Mouse (Mus musculus) embryo, embryonic 9.5 days (tissue): ENCODE results near the gene Sstr2.
A peak's percentile ranks its signal among the peaks of the same experiment; 100 is the strongest.

Experiments
- DNase-seq: peaks from one replicate; pipeline ENCODE4 v3.0.0-alpha.2; 2017; ENCODE audit errors: extremely low spot score

The Sstr2 gene

DNA sequence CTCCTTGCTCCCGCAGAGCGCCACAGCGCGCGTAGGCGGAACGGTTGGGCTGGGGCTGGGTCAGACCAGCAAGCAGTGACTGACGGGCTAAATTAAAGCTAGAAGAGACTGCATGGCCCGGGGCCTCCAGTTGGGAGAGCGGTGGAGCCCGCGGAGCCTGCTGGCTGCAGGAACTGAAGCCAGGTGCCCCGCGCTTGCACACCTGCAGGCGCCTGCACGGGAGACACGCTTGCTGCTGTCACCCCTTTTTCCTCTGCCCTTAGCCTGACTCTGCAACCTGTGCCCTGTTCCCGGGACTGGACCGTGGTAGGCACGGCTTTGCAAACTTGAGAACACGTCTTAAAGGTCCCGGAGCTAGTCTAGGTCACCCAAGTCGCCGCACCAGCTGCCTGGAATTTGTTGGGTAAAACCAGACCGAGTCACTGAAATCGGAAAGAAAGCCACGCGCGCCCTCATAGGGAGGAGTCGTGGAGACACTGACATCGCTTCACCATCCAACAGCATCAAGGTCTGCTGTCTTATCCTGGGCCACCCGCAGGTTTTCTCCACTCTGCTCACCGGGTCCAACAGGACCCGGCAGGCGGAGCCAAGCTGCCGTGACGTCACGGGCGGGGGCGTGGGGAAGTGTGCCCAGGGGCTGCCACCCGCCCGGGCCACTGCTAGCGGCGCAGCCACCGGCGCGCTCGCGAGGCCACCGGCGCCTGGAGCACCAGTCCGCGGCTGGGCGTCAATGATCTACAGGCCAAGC is at the start of gene Sstr2:
Gene Sstr2 (plus strand): TSS at position 671 of the 748 bp plus-strand sequence.
- peak; percentile 69 for DNase-seq

DNA sequence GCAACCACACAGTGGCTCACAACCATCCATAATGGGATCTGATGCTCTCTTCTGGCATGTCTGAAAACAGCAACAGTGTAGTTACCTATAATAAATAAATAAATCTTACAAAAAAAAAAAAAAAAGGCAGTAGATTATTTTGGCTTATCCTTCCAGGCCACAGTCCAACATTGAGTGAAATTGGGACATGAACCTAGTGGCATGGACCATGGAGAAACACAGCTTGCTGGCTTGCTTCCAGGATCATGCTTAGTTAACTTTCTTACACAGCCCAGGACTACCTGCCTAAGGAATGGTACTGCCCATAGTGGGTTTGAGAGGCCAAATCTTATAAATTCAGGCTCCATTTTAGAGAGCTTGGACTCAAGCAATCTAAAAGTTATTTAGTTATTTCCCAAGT is 47.5 kb upstream of the Sstr2 start:
- no peak for DNase-seq

GRCm38 (mm10) chr11:113572641-113573040 is 46.5 kb upstream of the Sstr2 start:
- DNase-seq: no peak

- DNase-seq: no peak
These were observed 41.9 kb upstream of the Sstr2 start for GRCm38 (mm10) chr11:113577221-113577620.

- DNase-seq: no peak
These were observed 35.1 kb upstream of the Sstr2 start for GRCm38 (mm10) chr11:113583879-113584661.

DNA sequence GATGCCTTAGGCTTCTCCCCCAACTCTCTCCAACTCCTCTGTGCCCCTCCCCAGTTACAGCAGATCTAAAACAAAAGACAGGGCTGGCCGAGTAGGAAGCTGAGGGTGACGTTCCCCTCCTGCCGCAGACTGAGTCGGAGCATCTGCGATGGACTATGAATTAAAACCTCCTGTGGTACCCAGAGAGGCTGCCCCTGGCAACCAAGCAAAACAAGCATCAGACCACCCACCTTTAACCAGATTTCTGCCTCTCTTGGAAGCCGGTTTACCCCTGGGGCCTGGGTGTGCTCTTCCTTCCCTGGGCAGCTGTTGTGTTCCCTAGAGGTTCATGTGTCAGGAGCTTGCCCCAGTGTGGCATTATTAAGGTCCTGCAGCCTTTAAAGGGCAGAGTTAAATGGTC is 32.7 kb upstream of the Sstr2 start:
- no peak for DNase-seq

- no peak for DNase-seq
These were observed 30.2 kb upstream of the Sstr2 start for GRCm38 (mm10) chr11:113588936-113589335.

- DNase-seq: no peak
These were observed 24.0 kb upstream of the Sstr2 start for GRCm38 (mm10) chr11:113595144-113595543.

- no peak for DNase-seq
These were observed 21.5 kb upstream of the Sstr2 start for GRCm38 (mm10) chr11:113597632-113598031.

DNA sequence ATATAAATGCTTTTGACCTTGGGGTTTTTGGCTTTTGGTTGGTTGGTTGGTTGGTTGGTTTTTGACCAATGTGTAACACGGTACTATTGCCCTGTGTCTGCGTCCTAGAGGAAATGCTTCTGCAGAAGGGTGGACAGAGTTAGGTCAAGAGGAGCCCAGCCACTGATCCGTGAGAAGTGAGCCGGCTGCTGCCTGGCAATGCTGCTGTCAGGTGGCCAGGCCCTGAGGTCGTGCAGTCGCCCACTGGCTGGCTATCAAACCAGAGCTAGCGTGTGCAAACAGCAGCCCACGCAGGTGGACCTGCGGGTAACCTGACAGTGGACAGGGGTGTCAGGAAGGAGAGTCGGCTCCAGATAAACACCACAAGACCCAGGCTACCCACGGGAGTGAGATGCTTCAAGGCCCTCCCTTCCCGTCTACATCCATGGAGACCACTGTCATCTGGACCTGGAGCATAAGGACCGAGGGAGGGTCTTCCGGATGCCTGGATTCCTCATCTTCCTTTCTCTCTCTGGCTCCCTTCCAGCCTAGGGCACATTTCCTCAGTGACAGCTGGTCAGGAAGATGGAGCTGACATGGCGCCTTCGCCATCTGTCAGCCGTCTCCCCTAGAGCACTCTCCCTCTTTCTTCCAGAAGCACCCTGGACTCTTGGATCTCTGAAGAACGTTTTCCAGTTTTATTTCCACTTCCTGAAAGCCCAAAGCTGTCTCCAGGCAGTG is 18.5 kb upstream of the Sstr2 start:
- no peak for DNase-seq

DNA sequence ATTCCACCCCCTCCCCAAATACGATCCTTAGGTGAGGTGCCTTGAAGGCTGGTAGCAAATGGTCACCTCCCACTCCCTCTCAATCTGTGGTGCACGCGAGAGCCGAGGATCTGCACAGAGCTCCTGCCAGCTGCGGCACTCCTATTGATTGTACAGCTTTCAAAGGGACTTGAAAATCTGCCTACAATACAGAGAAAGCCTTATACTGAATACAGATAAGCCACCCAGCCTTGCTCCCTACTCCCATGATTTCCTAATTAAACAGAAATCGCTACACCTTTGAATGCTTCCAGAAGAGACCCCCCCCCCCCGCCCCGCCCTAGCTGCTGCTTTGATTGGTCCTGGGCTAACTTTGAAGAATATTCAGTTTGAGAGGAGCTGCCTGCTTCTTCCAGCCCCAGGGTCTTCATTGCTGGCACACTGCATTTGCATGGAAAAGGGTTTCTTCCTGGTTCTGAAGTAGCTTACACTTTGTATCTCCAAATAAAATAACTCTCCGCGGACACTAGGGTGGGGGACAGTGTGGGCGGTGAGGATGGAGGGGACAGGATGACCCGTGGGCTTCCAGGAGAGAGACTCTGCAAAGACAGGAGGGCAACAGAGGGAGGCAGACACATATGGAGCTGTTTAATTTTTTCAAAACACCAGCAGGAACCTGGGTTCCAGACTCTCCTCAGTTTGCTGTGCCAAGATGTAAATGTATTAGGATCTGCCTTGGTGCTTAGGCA is 17.4 kb upstream of the Sstr2 start:
- no peak for DNase-seq

DNA sequence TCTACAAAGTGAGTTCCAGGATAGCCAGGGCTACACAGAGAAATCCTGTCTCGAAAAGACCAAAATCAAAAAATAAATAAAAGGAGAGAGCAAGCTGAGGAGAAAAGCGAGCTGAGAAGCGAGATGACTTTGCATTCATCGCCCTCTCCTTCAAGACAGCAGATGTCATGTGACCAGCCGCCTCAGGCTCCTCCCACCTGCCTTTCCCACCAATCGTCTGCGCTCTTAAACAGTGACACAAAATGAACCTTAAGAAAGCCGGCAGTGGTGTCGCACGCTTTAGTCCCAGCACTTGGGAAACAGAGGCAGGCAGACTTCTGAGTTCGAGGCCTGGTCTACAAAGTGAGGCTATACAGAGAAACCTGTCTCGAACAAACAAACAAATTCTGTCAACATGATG is 11.6 kb upstream of the Sstr2 start:
- no peak for DNase-seq

GRCm38 (mm10) chr11:113609581-113609980 is 9.6 kb upstream of the Sstr2 start:
- no peak for DNase-seq

- no peak for DNase-seq
These were observed 8.9 kb upstream of the Sstr2 start for GRCm38 (mm10) chr11:113610266-113610665.

GRCm38 (mm10) chr11:113611112-113611646 is 8.0 kb upstream of the Sstr2 start:
- DNase-seq: no peak

DNA sequence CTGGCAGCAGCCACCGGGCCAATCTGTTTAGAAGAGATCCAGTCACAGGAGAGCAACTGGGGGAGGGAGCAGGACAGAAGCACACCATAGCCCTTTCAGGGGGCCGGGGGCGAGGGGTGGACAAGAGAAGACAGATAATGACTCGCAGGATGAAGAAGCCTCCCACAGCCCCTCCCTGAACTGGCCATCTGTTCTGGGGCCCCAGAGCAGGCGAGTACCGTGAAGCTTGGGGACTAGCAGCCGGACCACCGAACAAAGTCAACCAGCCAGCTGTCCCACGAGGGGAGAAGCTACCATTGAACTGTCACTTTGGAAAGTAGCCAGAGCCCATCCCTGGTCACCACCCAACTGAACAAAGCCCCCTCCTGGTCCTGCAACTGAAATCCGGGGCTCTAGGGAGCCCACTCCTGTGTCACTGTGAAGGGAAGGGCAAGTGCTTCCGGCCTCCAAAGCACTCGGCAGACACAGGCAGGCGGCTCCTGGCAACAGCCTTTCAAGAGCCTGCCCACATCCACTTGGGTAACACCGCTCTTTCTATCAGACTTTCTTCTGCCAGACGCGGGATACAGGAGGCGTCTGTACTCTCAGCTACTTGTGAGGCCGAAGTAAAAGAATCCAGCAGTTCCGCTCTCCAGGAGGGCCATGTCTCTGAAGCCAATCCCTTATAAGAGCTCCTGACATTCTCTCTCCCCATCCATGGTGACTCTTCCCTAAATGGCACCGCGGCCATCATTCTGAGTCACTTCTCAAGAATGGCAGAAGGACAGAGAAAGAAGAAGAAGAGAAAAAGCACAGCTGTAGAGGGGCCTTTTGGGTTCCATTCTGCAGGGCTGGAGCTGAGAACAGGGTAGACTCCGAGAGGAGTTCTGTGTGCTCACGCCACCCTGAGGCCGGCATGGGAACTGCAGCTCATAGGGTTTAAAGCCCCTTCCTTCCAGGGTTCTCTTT is 7.2 kb upstream of the Sstr2 start:
- DNase-seq: peak; percentile 74

DNA sequence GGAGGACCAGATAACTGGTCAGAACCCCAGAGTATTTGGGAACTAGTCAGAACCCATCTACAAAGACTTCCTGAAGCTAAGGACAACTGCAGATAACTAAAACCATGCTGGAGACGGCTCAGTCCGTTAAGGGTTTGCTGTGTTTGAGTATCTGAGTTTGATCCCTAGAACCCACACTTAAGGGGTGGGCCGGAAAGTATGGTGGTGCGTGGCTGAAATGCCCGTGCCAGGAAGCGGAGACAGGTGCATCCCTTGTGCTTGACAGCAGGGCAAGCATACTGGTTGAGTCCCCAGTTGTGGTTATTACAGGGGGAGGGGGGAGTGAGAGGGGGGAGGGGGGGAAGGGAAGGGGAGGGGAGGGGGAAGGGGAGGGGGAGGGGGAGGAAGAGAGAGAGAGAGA is 4.7 kb upstream of the Sstr2 start:
- DNase-seq: no peak

GRCm38 (mm10) chr11:113617132-113617911 is 1.8 kb upstream of the Sstr2 start:
- DNase-seq: peak; percentile 61

DNA sequence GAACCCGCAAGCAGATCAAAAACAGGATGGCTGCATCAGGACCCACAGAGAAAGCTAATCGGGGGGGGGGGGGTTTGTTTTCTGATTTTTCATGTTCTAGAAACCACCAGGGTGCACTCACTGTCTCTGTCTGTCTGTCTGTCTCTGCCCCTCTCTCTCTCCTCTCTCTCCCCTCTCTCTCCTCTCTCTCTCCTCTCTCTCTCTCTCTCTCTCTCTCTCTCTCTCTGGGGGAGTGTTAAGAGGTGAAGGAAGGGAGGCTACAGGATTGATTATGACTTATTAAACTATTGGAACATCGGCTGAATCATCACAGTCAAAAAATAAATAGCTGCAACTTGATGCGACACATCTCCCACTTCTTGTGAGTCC is 855 bp upstream of the Sstr2 start:
- no peak for DNase-seq
